Mouse (Mus musculus): ENCODE measurements around the gene Mypop. TPM values are rescaled to one million over a fixed set of nuclear protein-coding genes. Genes with fewer than 3 reads are reported as not detected.
A peak's percentile ranks its signal among the peaks of the same experiment; 100 is the strongest.

Gene Mypop
- 6.7 and 7.4 TPM in 2 replicates for polyA plus RNA-seq (2014; fragmentation: Nextera tagmentation; extraction: Ambion mirVana)

GRCm38 (mm10) chr7:18990601-18991295 lies at the start of gene Mypop:
Gene Mypop, plus strand, starts transcription at chr7:18991245.
- WGBS, result under 1% methylated on average over 37 of the region's 37 CpGs
- ATAC-seq (ENCODE audit: low FRiP score), result peak; percentile 93

DNA sequence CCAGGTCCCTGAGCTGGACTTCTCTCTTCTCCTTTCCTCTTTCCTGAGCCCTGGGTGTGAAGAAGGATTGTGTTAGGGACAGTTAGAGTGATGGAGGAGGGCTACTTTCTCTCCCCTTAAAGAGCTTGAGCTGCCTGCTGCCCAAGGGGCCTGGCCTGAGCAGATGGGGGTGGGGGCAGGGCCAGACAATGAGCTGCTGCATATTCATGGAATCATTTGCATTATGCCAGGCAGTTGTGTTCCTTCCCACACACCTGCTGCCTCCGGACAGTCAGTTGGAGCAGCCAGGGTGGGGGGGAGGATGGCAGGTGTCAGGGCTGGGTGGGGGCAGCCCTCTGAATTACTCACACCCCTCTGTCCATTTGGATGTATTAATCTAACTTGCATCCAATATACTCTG lies 48.7 kb upstream of the Mypop start:
- ATAC-seq (ENCODE audit: low FRiP score), result peak; percentile 78
- peak overlapping the region; percentile 21; the same call in 1 of the 2 replicates for H3K9ac ChIP-seq

More at GRCm38 (mm10) chr7:18990601-18991295, at the start of gene Mypop:
- peak within 1 kb of the TSS; percentile 75 for H3K4me2 ChIP-seq (replicated peaks)
- peak; percentile 100 for DNase-seq (ENCODE audit: low spot score)
- H3K27ac ChIP-seq, result peak within 1 kb of the TSS; percentile 93
- no peaks in the 10 kb centered on the region for H3K36me3 ChIP-seq (replicated peaks; ENCODE audit: control insufficient read depth, insufficient read depth)
- no peaks in the 10 kb centered on the region for H3K27me3 ChIP-seq (ENCODE audit: control insufficient read depth, insufficient read depth, low read length)
- peak within 1 kb of the TSS; percentile 74 for H3K9ac ChIP-seq
- peak within 1 kb of the TSS; percentile 58 for H3K4me3 ChIP-seq (replicated peaks; ENCODE audit: low read length)
- no peaks in the 10 kb centered on the region for H3K9me3 ChIP-seq (ENCODE audit: control insufficient read depth, low read length)
- H3K4me1 ChIP-seq (replicated peaks; ENCODE audit: control insufficient read depth, insufficient read depth, low read length), result peaks cover 30% of the 10 kb centered on the region

DNA sequence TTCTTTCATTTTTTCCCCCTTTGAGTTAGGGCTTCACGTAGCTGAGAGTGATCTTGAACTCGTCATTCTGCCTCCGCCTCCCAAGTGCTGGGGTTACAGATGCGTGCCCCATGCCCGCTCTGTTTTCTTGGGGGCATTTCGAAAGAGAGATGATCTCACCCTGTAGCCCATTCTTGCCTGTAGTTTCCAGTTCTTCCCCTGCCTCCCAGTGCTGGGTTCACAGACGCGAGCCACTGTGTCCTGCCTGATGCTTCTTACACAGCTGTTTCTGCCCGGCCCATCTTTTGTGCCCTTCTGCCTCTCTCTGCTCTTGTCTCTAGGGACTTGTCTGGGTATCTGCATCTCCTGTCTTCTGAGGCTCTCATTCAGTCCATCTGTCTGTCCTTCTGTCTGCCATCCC lies 48.2 kb upstream of the Mypop start:
- no peak for DNase-seq (ENCODE audit: low spot score)

More for the DNA sequence above, 48.7 kb upstream of the Mypop start:
- Histone ChIP-seq H3K27me3 (ENCODE audit: control insufficient read depth, insufficient read depth, low read length) (no peaks in the 10 kb centered on the region), H3K36me3 (replicated peaks; ENCODE audit: control insufficient read depth, insufficient read depth) (peaks cover 52% of the 10 kb centered on the region), H3K4me3 (replicated peaks; ENCODE audit: low read length) (no peak overlapping the region), H3K4me2 (replicated peaks) (peak overlapping the region; percentile 31), H3K4me1 (replicated peaks; ENCODE audit: control insufficient read depth, insufficient read depth, low read length) (peaks cover 24% of the 10 kb centered on the region), H3K9me3 (ENCODE audit: control insufficient read depth, low read length) (no peaks in the 10 kb centered on the region), H3K27ac (peak overlapping the region; percentile 78)
- WGBS, result 12% methylated on average over 1 of the region's 1 CpGs
- no peak for DNase-seq (ENCODE audit: low spot score)

DNA sequence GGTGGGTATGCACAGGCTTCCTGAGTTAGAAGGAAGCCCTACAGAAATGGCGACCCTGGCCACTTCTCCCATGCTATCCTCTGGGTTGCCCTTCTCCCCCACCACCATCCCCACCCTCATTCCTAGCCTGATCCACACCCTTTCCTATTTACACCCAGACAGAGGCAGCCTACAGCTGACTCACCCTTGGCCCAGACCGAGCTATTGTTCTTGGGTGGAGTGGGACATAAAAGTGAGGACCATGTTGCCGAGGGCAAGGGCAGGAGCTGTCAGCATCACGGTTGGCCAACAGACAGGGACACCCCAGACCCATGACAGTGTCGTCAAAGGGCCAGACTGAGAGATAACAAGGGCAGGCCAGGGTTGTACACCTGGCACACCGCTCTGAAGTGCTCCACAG lies 42.9 kb upstream of the Mypop start:
- Histone ChIP-seq H3K36me3 (replicated peaks; ENCODE audit: control insufficient read depth, insufficient read depth) (peaks cover 60% of the 10 kb centered on the region), H3K27me3 (ENCODE audit: control insufficient read depth, insufficient read depth, low read length) (no peaks in the 10 kb centered on the region), H3K9ac (no peak overlapping the region), H3K4me3 (replicated peaks; ENCODE audit: low read length) (no peak overlapping the region), H3K4me2 (replicated peaks) (no peak overlapping the region), H3K9me3 (ENCODE audit: control insufficient read depth, low read length) (no peaks in the 10 kb centered on the region), H3K27ac (peak overlapping the region; percentile 91), H3K4me1 (replicated peaks; ENCODE audit: control insufficient read depth, insufficient read depth, low read length) (peaks cover 42% of the 10 kb centered on the region)
- ATAC-seq (ENCODE audit: low FRiP score) (no peak), DNase-seq (ENCODE audit: low spot score) (no peak)
- 25% methylated on average over 6 of the region's 6 CpGs for WGBS

More for the DNA sequence above, 48.2 kb upstream of the Mypop start:
- Histone ChIP-seq H3K4me2 (replicated peaks) (peak overlapping the region; percentile 31), H3K36me3 (replicated peaks; ENCODE audit: control insufficient read depth, insufficient read depth) (peaks cover 56% of the 10 kb centered on the region), H3K4me3 (replicated peaks; ENCODE audit: low read length) (no peak overlapping the region), H3K9me3 (ENCODE audit: control insufficient read depth, low read length) (no peaks in the 10 kb centered on the region), H3K27ac (peak overlapping the region; percentile 78), H3K9ac (0 out of 2 replicates have a peak overlapping the region, but pooled peaks have one; percentile 21), H3K4me1 (replicated peaks; ENCODE audit: control insufficient read depth, insufficient read depth, low read length) (peaks cover 27% of the 10 kb centered on the region), H3K27me3 (ENCODE audit: control insufficient read depth, insufficient read depth, low read length) (no peaks in the 10 kb centered on the region)
- 35% methylated on average over 9 of the region's 9 CpGs for WGBS
- ATAC-seq (ENCODE audit: low FRiP score), result no peak; the same call in 1 of the 2 replicates

DNA sequence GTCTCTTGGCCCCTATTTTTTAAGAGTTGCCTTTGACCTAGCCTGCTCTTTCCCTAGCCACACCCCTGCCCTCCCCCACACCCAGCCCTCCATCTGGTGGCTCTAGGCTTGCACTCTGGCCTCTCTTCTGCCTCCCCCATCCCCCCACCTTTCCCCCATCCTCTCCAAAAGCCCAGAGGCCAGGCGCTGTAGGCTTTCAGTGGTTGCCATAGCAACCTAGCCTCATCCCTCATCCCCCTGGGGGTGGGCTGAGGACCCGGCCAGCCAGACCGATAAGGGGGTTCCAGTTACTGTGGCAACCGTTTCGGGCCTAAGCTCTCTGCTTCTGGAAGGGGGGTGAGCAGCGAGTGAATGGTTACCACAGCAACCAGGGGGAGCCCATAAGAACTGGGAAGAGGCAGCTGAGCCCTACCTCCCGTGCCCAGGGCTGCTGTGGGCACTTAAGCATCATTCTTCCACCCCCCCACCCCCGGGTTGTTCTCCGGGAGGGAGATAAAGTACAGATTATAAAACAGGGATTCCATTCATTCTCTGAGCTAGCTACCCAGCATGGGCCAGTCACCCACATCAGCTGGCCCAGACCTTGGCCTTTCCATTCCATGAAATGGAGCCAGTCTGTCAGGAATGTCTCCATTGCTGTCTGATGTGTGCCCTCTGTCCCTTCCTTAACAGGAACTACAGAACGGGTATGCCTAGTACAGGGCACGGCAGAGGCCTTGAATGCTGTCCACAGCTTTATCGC lies 41.1 kb upstream of the Mypop start:
- 11% methylated on average over 12 of the region's 12 CpGs for WGBS

DNA sequence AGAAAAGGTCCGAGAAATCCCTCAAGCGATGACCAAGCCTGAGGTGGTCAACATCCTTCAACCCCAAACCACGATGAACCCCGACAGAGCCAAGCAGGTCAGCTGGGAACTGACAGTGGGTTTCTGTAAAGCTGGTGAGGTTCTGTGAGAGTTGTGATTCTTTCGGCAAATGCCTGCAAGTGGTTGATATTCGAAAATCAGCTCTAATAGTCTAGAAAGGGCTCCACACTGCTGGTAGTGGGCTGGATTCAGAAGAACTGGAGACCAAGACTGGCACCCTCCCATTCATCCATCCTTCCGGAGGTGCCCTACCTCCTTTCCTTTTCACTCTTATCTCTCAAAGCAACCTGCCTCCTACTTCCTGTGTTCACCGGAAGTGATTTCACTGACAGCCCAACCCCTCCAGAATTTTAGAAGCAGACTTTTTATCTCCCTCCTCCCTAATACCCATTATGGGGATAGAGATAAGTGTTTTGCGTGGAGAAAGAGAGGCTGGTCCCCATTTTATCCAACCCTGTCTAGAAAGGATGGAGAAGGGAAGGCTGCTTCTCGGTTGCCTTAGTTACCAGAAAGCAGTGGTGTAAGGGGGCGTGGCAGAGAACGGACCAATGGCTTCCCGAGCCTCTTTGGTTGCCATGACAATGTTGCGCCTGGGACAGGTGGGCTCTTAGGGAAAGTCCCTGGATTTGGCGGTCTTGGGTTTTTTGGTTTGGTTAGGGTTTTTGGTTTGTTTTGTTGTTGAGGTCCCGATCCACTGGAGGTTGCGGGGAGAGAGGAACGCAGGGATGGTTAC lies 40.3 kb upstream of the Mypop start:
- Histone ChIP-seq H3K27ac (peak overlapping the region; percentile 91), H3K4me2 (replicated peaks) (peak overlapping the region; percentile 36), H3K27me3 (ENCODE audit: control insufficient read depth, insufficient read depth, low read length) (no peaks in the 10 kb centered on the region), H3K4me3 (replicated peaks; ENCODE audit: low read length) (no peak overlapping the region), H3K36me3 (replicated peaks; ENCODE audit: control insufficient read depth, insufficient read depth) (peaks cover 67% of the 10 kb centered on the region), H3K9ac (peak overlapping the region; percentile 43), H3K9me3 (ENCODE audit: control insufficient read depth, low read length) (no peaks in the 10 kb centered on the region), H3K4me1 (replicated peaks; ENCODE audit: control insufficient read depth, insufficient read depth, low read length) (peaks cover 41% of the 10 kb centered on the region)
- DNase-seq (ENCODE audit: low spot score) (peak; percentile 68), ATAC-seq (ENCODE audit: low FRiP score) (0 out of 2 replicates have a peak, but pooled peaks have one; percentile 12)
- WGBS, result 18% methylated on average over 18 of the region's 18 CpGs

More for the DNA sequence above, 41.1 kb upstream of the Mypop start:
- Histone ChIP-seq H3K4me1 (replicated peaks; ENCODE audit: control insufficient read depth, insufficient read depth, low read length) (peaks cover 41% of the 10 kb centered on the region), H3K36me3 (replicated peaks; ENCODE audit: control insufficient read depth, insufficient read depth) (peaks cover 66% of the 10 kb centered on the region), H3K27me3 (ENCODE audit: control insufficient read depth, insufficient read depth, low read length) (no peaks in the 10 kb centered on the region), H3K4me3 (replicated peaks; ENCODE audit: low read length) (no peak overlapping the region), H3K27ac (peak overlapping the region; percentile 91), H3K9ac (peak overlapping the region; percentile 43), H3K9me3 (ENCODE audit: control insufficient read depth, low read length) (no peaks in the 10 kb centered on the region), H3K4me2 (replicated peaks) (peak overlapping the region; percentile 36)
- ATAC-seq (ENCODE audit: low FRiP score) (peak; percentile 91), DNase-seq (ENCODE audit: low spot score) (peak; percentile 80)

GRCm38 (mm10) chr7:18951397-18951796 lies 39.6 kb upstream of the Mypop start:
- H3K9me3 ChIP-seq (ENCODE audit: control insufficient read depth, low read length), result no peaks in the 10 kb centered on the region
- ATAC-seq (ENCODE audit: low FRiP score) (no peak), DNase-seq (ENCODE audit: low spot score) (no peak)
- no peak overlapping the region for H3K9ac ChIP-seq
- no peak overlapping the region for H3K4me3 ChIP-seq (replicated peaks; ENCODE audit: low read length)
- H3K27me3 ChIP-seq (ENCODE audit: control insufficient read depth, insufficient read depth, low read length), result no peaks in the 10 kb centered on the region
- WGBS, result 24% methylated on average over 15 of the region's 15 CpGs
- H3K4me1 ChIP-seq (replicated peaks; ENCODE audit: control insufficient read depth, insufficient read depth, low read length), result peaks cover 41% of the 10 kb centered on the region
- H3K4me2 ChIP-seq (replicated peaks), result 0 out of 2 replicates have a peak overlapping the region, but pooled peaks have one; percentile 36
- 0 out of 2 replicates have a peak overlapping the region, but pooled peaks have one; percentile 39 for H3K27ac ChIP-seq
- H3K36me3 ChIP-seq (replicated peaks; ENCODE audit: control insufficient read depth, insufficient read depth), result peaks cover 67% of the 10 kb centered on the region

- Histone ChIP-seq H3K27ac (peak overlapping the region; percentile 56), H3K36me3 (replicated peaks; ENCODE audit: control insufficient read depth, insufficient read depth) (peaks cover 55% of the 10 kb centered on the region), H3K27me3 (ENCODE audit: control insufficient read depth, insufficient read depth, low read length) (no peaks in the 10 kb centered on the region), H3K9me3 (ENCODE audit: control insufficient read depth, low read length) (no peaks in the 10 kb centered on the region), H3K4me1 (replicated peaks; ENCODE audit: control insufficient read depth, insufficient read depth, low read length) (peaks cover 25% of the 10 kb centered on the region), H3K4me2 (replicated peaks) (peak overlapping the region; percentile 54), H3K9ac (peak overlapping the region; percentile 53), H3K4me3 (replicated peaks; ENCODE audit: low read length) (peak overlapping the region; percentile 31)
- 2% methylated on average over 92 of the region's 107 CpGs for WGBS
- no peak for DNase-seq (ENCODE audit: low spot score)
- peak; percentile 41; the same call in 1 of the 2 replicates for ATAC-seq (ENCODE audit: low FRiP score)
Measured at GRCm38 (mm10) chr7:18957569-18958383, 33.3 kb upstream of the Mypop start.

Measured in hindbrain, embryonic 14.5 days (tissue).